Mouse (Mus musculus) erythroblast, embryonic 14.5 days (primary cell): ENCODE measurements around the gene Kcnh3.

Experiments used
- GATA1 ChIP-seq: IDR thresholded peaks from 2 replicates; pipeline ENCODE4 v1.6.1; 2012; ENCODE audit warnings: low read length, inconsistent platforms, mixed read lengths
- TAL1 ChIP-seq: IDR thresholded peaks from 3 replicates; pipeline ENCODE4 v1.6.1; 2012; ENCODE audit warnings: low read length, inconsistent platforms, mixed read lengths

DNA sequence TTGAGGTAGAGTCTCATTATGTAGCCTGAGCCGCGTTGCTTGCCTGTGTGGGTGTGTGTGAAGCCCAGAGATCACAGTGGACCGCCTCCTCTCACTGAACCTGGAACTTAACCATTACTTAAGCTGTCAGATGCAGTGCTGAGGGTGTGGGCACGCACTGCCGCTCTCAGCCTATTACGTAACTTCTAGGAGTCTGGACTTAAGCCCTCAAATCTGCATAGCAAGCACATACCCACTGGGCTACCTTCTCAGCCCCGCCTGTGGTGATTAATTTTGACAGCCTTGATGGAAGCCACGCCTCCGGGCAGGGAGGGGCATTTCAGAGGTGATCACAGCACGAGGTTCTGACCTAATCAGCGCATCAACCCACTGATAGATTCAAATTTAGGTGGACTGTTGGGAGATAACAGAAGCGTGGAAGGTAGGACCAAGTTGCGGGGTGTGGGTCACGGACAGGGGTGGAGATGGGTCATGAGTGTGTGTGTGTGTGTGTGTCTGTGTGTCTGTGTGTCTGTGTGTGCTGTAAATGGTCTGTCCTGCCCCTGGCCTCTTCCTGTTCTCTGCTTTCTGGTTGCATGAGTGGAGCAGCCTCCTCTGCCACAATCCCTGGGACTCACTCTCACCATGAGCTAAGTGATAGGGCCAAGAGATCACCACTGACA, 60.0 kb downstream of the Kcnh3 start:
- TF ChIP-seq GATA1: no peak
- no peak for TF ChIP-seq TAL1
